Mouse (Mus musculus) erythroblast, embryonic 14.5 days (primary cell): ENCODE measurements around the gene Ncbp1. TPM values are rescaled to one million over a fixed set of nuclear protein-coding genes. Genes with fewer than 3 reads are reported as not detected.

Experiments used
- H3K27me3 ChIP-seq: 2 replicates; pipeline ENCODE4 v1.6.1; 2012; ENCODE audit warnings: inconsistent platforms; ENCODE audit not compliant: control insufficient read depth
- H3K36me3 ChIP-seq: 2 replicates; pipeline ENCODE4 v1.6.1; 2012; ENCODE audit warnings: mild to moderate bottlenecking, inconsistent platforms; ENCODE audit not compliant: control insufficient read depth
- H3K4me1 ChIP-seq: 2 replicates; pipeline ENCODE4 v1.6.1; 2012; ENCODE audit warnings: inconsistent platforms; ENCODE audit not compliant: control insufficient read depth
- H3K4me3 ChIP-seq: replicated peaks from 2 replicates; pipeline ENCODE3; 2012; ENCODE audit warnings: moderate library complexity, mild to moderate bottlenecking, inconsistent platforms
- H3K9me3 ChIP-seq: 2 replicates; pipeline ENCODE4 v1.6.1; 2012; ENCODE audit warnings: low read length, inconsistent platforms, mixed read lengths; ENCODE audit not compliant: control insufficient read depth
- GATA1 ChIP-seq: IDR thresholded peaks from 2 replicates; pipeline ENCODE4 v1.6.1; 2012; ENCODE audit warnings: low read length, inconsistent platforms, mixed read lengths
- TAL1 ChIP-seq: IDR thresholded peaks from 3 replicates; pipeline ENCODE4 v1.6.1; 2012; ENCODE audit warnings: low read length, inconsistent platforms, mixed read lengths
- polyA plus RNA-seq: library from polyadenylated mRNA; stranded (reverse); fragments of >175 nt; gene quantifications from 2 replicates; pipeline ENCODE4 v1.2.3, GENCODE M21; 2012

Ncbp1 gene
- 1.2 and 1.6 TPM in 2 replicates for polyA plus RNA-seq

DNA sequence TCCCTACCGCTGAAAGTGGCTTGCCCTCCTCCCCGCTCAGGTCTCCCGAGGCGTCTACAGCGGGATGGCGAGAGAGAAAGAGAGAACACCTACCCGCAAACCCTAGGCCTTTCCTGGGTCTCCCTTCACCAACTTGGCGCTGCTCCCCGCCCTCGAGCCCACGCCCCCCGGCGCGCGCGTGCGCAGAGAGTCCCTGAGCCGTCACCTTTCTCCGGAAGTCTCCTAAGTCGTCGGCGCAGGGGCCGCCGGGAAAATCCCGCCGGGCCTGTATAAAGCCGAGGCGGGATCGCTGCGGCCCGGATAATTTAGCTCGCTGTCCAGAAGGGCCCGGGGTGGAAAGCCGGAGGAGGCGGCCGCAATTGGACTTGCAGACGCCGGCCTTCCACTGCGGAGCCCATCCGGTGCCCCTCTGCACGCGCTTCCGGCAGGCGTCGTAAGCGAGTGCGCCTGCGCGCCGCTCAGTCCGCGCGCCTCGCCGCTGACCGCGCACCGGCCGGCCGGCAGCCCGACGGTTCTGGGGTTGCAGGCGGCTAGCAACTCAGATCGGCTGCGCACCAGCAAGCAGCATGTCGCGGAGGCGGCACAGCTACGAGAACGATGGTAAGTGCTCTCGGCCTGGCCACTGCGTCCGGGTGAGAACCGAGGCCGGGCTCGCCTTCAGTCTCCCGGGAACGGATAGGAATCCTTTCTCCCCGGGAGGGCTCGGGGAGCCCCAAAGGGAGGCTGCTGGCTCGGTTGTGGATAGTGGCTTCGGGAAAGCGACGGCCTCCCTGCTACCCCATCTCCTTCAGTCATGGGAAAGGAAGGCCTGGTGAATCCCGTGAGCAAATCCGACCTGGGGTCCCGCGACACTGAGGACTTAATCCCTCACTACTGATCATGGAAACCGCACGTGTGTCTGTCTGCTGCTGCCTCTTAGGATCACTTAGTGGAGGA lies at the start of gene Ncbp1, which contains the start of gene Tstd2:
Gene Ncbp1, plus strand, starts transcription at position 327 of the 936 bp plus-strand sequence.
Gene Tstd2, minus strand, starts transcription at position 408 of the 936 bp plus-strand sequence.
- H3K27me3 ChIP-seq, result no peaks in the 10 kb centered on the region
- peaks cover 55% of the 10 kb centered on the region for H3K4me1 ChIP-seq
- H3K36me3 ChIP-seq, result peaks cover 23% of the 10 kb centered on the region
- H3K9me3 ChIP-seq, result no peaks in the 10 kb centered on the region
- H3K4me3 ChIP-seq, result peak within 1 kb of the TSS; percentile 74
- TF ChIP-seq GATA1 (no peak), TAL1 (no peak)

DNA sequence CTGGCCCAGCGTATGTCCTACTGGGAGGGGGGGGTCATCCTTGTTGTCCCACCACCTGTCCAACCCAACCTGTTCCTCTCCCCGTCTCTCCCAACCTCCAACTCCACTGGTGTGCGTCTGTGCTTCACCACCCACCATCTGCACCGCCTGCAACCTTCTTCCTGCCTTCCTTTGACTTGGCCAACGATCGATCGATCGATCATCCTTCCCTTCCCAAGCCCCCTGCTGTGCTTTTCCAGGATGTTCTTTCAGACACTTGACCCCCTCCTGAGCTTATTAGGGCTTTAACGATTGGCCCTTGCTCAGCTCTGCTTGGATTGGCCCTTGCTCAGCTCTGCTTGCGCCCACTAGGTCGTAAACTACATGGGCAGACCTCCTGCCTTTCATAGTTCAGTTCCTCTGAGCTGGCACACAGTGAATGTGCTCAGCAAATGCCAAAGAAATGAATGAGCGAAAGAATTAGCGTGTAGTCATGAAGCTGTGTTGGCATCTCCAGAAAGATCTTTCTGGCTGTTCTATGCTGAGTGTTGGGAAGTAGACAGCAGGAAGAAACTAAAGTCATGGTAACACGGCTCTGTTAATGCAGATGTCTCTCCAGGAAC lies 48.8 kb upstream of the Ncbp1 start:
- peaks cover 100% of the 10 kb centered on the region for H3K36me3 ChIP-seq
- no peaks in the 10 kb centered on the region for H3K4me1 ChIP-seq

GRCm38 (mm10) chr4:46092429-46093076 lies 45.9 kb upstream of the Ncbp1 start:
- no peaks in the 10 kb centered on the region for H3K9me3 ChIP-seq

More for the DNA sequence above, 48.8 kb upstream of the Ncbp1 start:
- Histone ChIP-seq H3K4me3 (no peak overlapping the region), H3K27me3 (no peaks in the 10 kb centered on the region), H3K9me3 (no peaks in the 10 kb centered on the region)
- TF ChIP-seq TAL1 (no peak), GATA1 (no peak)

DNA sequence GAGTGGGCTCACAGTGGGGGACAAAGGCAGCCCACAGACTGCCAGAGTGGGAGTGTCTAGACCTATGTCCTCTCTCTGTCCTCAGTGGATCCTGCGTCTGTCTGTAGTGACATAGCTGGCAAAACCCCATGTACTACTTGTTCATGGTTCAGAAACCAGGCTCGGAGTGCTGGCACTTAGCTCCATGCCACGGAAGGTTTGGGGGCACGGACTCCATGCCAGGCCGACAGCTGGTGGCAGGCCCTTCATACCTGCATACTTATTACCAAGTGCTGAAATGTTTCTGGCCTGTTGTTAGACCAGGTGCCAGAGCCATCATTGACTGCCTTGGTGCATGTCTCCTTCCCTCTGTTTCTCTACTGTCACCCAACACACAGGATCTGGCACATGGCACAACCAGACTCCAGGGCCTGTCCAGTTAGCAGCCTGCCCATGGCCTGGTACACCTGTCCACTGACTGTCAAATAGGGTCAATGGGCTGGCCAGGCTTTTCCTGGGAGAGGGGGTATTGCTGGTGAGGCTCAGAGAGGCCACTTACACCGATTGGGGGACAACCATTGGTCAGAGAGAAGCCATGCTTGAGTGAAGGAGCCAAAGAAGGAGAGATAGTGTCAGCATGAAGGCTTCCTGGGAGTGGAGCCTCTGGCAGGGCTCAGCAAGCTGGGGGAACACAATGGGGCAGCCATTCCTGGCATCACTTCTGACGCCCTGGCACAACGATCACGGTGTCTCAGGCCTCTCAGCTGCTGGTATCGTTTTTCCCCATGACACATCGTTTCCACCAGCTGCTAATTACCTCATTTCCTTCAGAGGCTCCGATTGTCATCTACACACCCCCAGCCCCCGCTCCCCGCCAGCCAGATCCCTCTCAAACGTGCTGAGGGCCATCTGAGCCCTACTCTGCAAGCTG lies 43.2 kb upstream of the Ncbp1 start:
- no peak for TF ChIP-seq GATA1
- TF ChIP-seq TAL1, result no peak
- Histone ChIP-seq H3K9me3 (no peaks in the 10 kb centered on the region), H3K4me3 (no peak overlapping the region), H3K36me3 (peaks cover 100% of the 10 kb centered on the region), H3K4me1 (peaks cover 2% of the 10 kb centered on the region; the same call in 1 of the 2 replicates), H3K27me3 (no peaks in the 10 kb centered on the region; the same call in 1 of the 2 replicates)

More at GRCm38 (mm10) chr4:46092429-46093076, 45.9 kb upstream of the Ncbp1 start:
- H3K4me3 ChIP-seq, result no peak overlapping the region
- H3K4me1 ChIP-seq, result peaks cover under 1% of the 10 kb centered on the region; the same call in 1 of the 2 replicates
- no peaks in the 10 kb centered on the region; the same call in 1 of the 2 replicates for H3K27me3 ChIP-seq
- H3K36me3 ChIP-seq, result peaks cover 100% of the 10 kb centered on the region
- no peak for TF ChIP-seq TAL1
- TF ChIP-seq GATA1, result no peak

GRCm38 (mm10) chr4:46095826-46096159 lies 42.6 kb upstream of the Ncbp1 start:
- Histone ChIP-seq H3K4me1 (peaks cover 3% of the 10 kb centered on the region), H3K9me3 (no peaks in the 10 kb centered on the region), H3K27me3 (no peaks in the 10 kb centered on the region; the same call in 1 of the 2 replicates), H3K4me3 (no peak overlapping the region), H3K36me3 (peaks cover 100% of the 10 kb centered on the region)
- TF ChIP-seq TAL1, result no peak
- no peak for TF ChIP-seq GATA1

- no peaks in the 10 kb centered on the region; the same call in 1 of the 2 replicates for H3K27me3 ChIP-seq
- H3K36me3 ChIP-seq, result peaks cover 100% of the 10 kb centered on the region
- no peaks in the 10 kb centered on the region for H3K9me3 ChIP-seq
- TF ChIP-seq GATA1 (no peak), TAL1 (no peak)
- H3K4me3 ChIP-seq, result no peak overlapping the region
- H3K4me1 ChIP-seq, result peaks cover 3% of the 10 kb centered on the region
Measured at GRCm38 (mm10) chr4:46096546-46096945, 41.9 kb upstream of the Ncbp1 start.

DNA sequence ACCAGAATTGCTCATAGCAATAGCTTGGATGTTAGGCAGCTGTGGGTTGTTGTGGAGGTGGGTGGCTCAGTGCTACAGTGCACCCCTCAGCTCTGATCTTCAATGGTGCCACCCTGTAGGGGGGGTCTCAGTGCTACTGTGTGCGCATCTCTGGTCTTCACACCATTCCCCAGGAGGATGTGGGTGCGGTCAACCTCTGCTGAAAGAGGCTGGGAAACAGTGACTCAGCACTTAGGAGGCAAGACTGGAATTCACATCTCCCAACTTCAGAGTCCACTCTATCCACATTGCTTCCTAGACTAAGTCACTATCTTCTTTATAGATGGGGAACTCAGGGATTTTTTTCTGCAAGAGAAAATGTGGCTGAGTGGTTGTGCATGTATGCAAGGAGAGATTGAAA lies 40.8 kb upstream of the Ncbp1 start:
- Histone ChIP-seq H3K4me1 (peaks cover 10% of the 10 kb centered on the region), H3K27me3 (no peaks in the 10 kb centered on the region; the same call in 1 of the 2 replicates), H3K4me3 (no peak overlapping the region), H3K9me3 (peaks cover 4% of the 10 kb centered on the region; the same call in 1 of the 2 replicates), H3K36me3 (peaks cover 100% of the 10 kb centered on the region)
- TF ChIP-seq TAL1 (no peak), GATA1 (no peak)

DNA sequence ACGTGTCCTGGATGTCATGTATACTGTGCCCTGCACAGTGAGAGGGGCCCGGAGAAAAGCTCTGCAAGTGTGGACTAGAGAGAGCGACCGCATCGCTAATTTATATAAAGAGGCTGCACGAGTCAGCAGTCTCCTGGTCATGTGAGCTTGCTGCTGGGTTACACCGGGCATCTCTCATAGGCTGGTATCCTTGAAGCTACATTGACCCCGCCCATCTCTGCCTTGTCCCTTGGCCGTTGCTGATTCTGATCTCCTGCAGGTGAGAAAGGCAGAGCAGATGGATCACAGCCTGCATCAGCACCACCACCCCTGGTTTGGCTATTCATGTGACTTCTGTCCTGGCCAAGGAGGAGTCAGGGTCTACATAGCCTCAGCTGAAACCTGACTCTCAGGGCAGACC lies 39.3 kb upstream of the Ncbp1 start:
- H3K36me3 ChIP-seq, result peaks cover 100% of the 10 kb centered on the region
- TF ChIP-seq TAL1, result no peak
- TF ChIP-seq GATA1, result no peak
- H3K4me3 ChIP-seq, result no peak overlapping the region
- no peaks in the 10 kb centered on the region; the same call in 1 of the 2 replicates for H3K27me3 ChIP-seq
- H3K4me1 ChIP-seq, result peaks cover 25% of the 10 kb centered on the region
- H3K9me3 ChIP-seq, result peaks cover 13% of the 10 kb centered on the region
